In the genomic region with DNA sequence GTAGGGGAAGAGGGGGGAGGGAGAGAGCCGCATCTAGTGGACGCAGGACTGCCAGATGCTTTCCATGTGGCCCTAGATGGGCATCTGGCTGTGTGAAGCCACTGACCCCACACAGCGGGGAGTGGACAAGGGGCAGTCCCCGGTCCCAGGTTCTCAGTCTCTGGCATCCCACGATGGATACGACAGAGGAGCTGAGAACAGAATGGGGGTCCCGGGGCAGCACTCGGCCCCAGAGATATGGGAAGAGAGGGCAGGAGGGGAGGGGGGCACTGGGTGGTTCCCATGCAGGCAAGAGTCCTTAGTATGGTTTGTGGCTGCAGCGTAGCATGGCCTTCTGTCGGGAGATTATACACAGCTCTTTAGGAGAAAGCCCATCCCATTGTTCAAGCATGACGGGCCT, we compare ENCODE assay signal across 31 mouse cellular contexts. TPM values are rescaled to one million over a fixed set of nuclear protein-coding genes. Genes with fewer than 3 reads are reported as not detected.
"Had no signal": no experiment of that assay in that cellular context is flagged by ENCODE, and none has a peak within 500 bp of the region (broad histone marks: within the 10 kb centered on the region; RNA-seq: fewer than 3 reads in every experiment).

No protein-coding gene starts in this region.

- ATAC-seq: forebrain, embryonic 16.5 days; hindbrain, embryonic 16.5 days; inflammation-experienced regulatory T-cells, adult 6 months; intestine, embryonic 15.5 days; intestine, postnatal 0 days; liver, postnatal 0 days had no signal

- H3K27me3 ChIP-seq: hindbrain, embryonic 12.5 days; intestine, embryonic 15.5 days; limb, embryonic 12.5 days; liver, embryonic 13.5 days; liver, embryonic 15.5 days had no signal

- DNase-seq: gastrocnemius, adult 2 months; gastrocnemius, postnatal 10 days; gastrocnemius, postnatal 25 days; heart, postnatal 10 days; heart, postnatal 4 days; kidney, adult 18-20 months; kidney, adult 8-10 months; kidney, postnatal 10 days; kidney, postnatal 25 days; kidney, postnatal 4 days; liver; liver, embryonic 13.5 days; liver, postnatal 0 days had no signal

- H3K27ac ChIP-seq: gastrocnemius, adult 2 months; hindbrain, embryonic 10.5 days; hindbrain, embryonic 12.5 days; hindbrain, embryonic 14.5 days; intestine, embryonic 15.5 days; layer of hippocampus, adult 2 months; left cerebral cortex, adult 2 months; limb, embryonic 10.5 days; limb, embryonic 12.5 days; liver, embryonic 13.5 days; liver, embryonic 15.5 days had no signal

- H3K9ac ChIP-seq: hindbrain, embryonic 12.5 days; hindbrain, embryonic 14.5 days; intestine, embryonic 15.5 days; limb, embryonic 12.5 days; liver, embryonic 13.5 days; liver, embryonic 15.5 days; liver, postnatal 0 days had no signal

- H3K4me1 ChIP-seq: limb, embryonic 12.5 days had no signal

- H3K4me2 ChIP-seq: hindbrain, embryonic 12.5 days; hindbrain, embryonic 14.5 days; intestine, embryonic 15.5 days; limb, embryonic 12.5 days; liver, embryonic 11.5 days; liver, embryonic 13.5 days; liver, embryonic 15.5 days had no signal

- H3K4me3 ChIP-seq: gastrocnemius, adult 2 months; hindbrain, embryonic 10.5 days; hindbrain, embryonic 12.5 days; intestine, embryonic 15.5 days; layer of hippocampus, adult 2 months; left cerebral cortex, adult 2 months; limb, embryonic 10.5 days; limb, embryonic 12.5 days; liver, embryonic 13.5 days; liver, embryonic 15.5 days had no signal

- H3K9me3 ChIP-seq: hindbrain, embryonic 10.5 days; hindbrain, embryonic 12.5 days; intestine, embryonic 15.5 days; limb, embryonic 10.5 days; limb, embryonic 12.5 days; liver, embryonic 13.5 days; liver, embryonic 15.5 days had no signal

RNA-seq across cellular contexts. Expression of a gene that starts 45.7 kb away (rescaled TPM):
- total RNA-seq: gastrocnemius, adult 2 months; gastrocnemius, postnatal 10 days; gastrocnemius, postnatal 25 days; gastrocnemius, postnatal 4 days; granulocyte monocyte progenitor cell, adult 5-6 weeks; heart, postnatal 10 days; heart, postnatal 4 days had no signal
- polyA plus RNA-seq: hindbrain, embryonic 10.5 days; intestine, postnatal 0 days; kidney, embryonic 14.5 days; kidney, embryonic 16.5 days; liver, embryonic 11.5 days; liver, embryonic 13.5 days; liver, embryonic 15.5 days; liver, postnatal 0 days had no signal
